ENCODE assay signal across 34 mouse cellular contexts in the genomic region with DNA sequence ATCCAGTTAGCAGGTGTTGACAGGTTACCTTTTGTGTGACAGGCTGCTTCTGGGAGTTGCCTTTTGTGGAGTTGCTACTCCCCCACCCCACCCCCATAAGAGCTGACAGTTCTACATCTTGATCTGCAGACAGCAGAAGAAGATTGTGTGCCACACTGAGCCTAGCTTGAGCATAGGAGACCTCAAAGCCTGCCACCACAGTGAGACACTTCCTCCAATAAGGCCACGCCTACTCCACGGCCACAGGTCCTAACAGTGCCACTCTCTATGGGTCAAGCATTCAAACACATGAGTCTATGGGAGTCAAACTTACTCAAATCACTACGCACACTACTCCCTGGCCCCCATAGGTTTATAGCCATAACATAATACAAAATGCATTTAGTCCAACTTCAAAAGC.
"Had no signal": no experiment of that assay in that cellular context is flagged by ENCODE, and none has a peak within 500 bp of the region (broad histone marks: within the 10 kb centered on the region; RNA-seq: fewer than 3 reads in every experiment).

No protein-coding gene starts in this region.

- H3K27me3 ChIP-seq: heart, embryonic 12.5 days; heart, embryonic 15.5 days; hindbrain, embryonic 12.5 days; hindbrain, embryonic 15.5 days; intestine, embryonic 15.5 days; kidney, embryonic 15.5 days had no signal

- ATAC-seq: hindbrain, embryonic 16.5 days; hindbrain, postnatal 0 days; inflammation-experienced regulatory T-cells, adult 6 months; intestine, embryonic 15.5 days; intestine, embryonic 16.5 days; intestine, postnatal 0 days had no signal

- H3K36me3 ChIP-seq: heart, embryonic 10.5 days; heart, embryonic 12.5 days; heart, embryonic 13.5 days; heart, embryonic 15.5 days; hindbrain, embryonic 10.5 days; hindbrain, embryonic 12.5 days; hindbrain, embryonic 13.5 days; hindbrain, embryonic 15.5 days; intestine, embryonic 15.5 days; kidney, embryonic 15.5 days had no signal

- H3K4me3 ChIP-seq: heart, embryonic 10.5 days; heart, embryonic 12.5 days; heart, embryonic 13.5 days; heart, embryonic 15.5 days; hindbrain, embryonic 10.5 days; hindbrain, embryonic 12.5 days; hindbrain, embryonic 13.5 days; hindbrain, embryonic 15.5 days; intestine, embryonic 15.5 days; kidney, embryonic 15.5 days; layer of hippocampus, adult 2 months had no signal

- H3K9ac ChIP-seq: heart, embryonic 12.5 days; heart, embryonic 13.5 days; heart, embryonic 15.5 days; hindbrain, embryonic 12.5 days; hindbrain, embryonic 13.5 days; hindbrain, embryonic 14.5 days; hindbrain, embryonic 15.5 days; intestine, embryonic 15.5 days; kidney, embryonic 15.5 days had no signal

- DNase-seq: heart, postnatal 10 days; heart, postnatal 14 days; heart, postnatal 36 days; heart, postnatal 4 days; kidney, adult 11 months; kidney, adult 18-20 months; kidney, adult 2 months; kidney, adult 8-10 months; kidney, adult 9 months; kidney, postnatal 10 days; kidney, postnatal 14 days; kidney, postnatal 25 days; kidney, postnatal 36 days; kidney, postnatal 4 days; layer of hippocampus, adult 9-11 months; layer of hippocampus, postnatal 36 days had no signal

- H3K9me3 ChIP-seq: heart, embryonic 10.5 days; heart, embryonic 12.5 days; heart, embryonic 13.5 days; heart, embryonic 15.5 days; hindbrain, embryonic 10.5 days; hindbrain, embryonic 12.5 days; hindbrain, embryonic 13.5 days; hindbrain, embryonic 15.5 days; intestine, embryonic 15.5 days; kidney, embryonic 15.5 days had no signal

- H3K27ac ChIP-seq: heart, embryonic 10.5 days; heart, embryonic 13.5 days; heart, embryonic 15.5 days; hindbrain, embryonic 10.5 days; hindbrain, embryonic 12.5 days; hindbrain, embryonic 13.5 days; hindbrain, embryonic 14.5 days; hindbrain, embryonic 15.5 days; hindbrain, postnatal 0 days; intestine, embryonic 15.5 days; kidney, embryonic 15.5 days; kidney, postnatal 0 days; layer of hippocampus, adult 2 months had no signal
